Mouse (Mus musculus) retina, postnatal 1 day (tissue): ENCODE measurements around the gene Frmd8.
"Not testable (repeated sequence)": the region's sequence is repeated elsewhere in the genome, so short reads cannot be mapped to it uniquely, and the experiment has no call there.

Source experiments
- DNase-seq: peaks from one replicate; pipeline ENCODE4 v3.0.0-alpha.2; 2012

Frmd8 gene

GRCm38 (mm10) chr19:5824043-5824825, 50.8 kb downstream of the Frmd8 start:
- no peak for DNase-seq

GRCm38 (mm10) chr19:5823266-5823839, 51.7 kb downstream of the Frmd8 start:
- peak; percentile 74 for DNase-seq

- no peak for DNase-seq
Observed at GRCm38 (mm10) chr19:5822834-5823205, 52.3 kb downstream of the Frmd8 start.

GRCm38 (mm10) chr19:5822174-5822833, 52.8 kb downstream of the Frmd8 start:
- peak; percentile 63 for DNase-seq

- DNase-seq, result no peak
Observed at GRCm38 (mm10) chr19:5821847-5822173, 53.3 kb downstream of the Frmd8 start.

GRCm38 (mm10) chr19:5819549-5819948, 55.5 kb downstream of the Frmd8 start:
- DNase-seq, result peak; percentile 69

- DNase-seq, result no peak
Observed at GRCm38 (mm10) chr19:5818590-5818977, 56.5 kb downstream of the Frmd8 start.

GRCm38 (mm10) chr19:5817703-5818589, 57.1 kb downstream of the Frmd8 start:
- DNase-seq, result peak; percentile 89

- DNase-seq, result no peak
Observed at GRCm38 (mm10) chr19:5815928-5816327, 59.1 kb downstream of the Frmd8 start.

GRCm38 (mm10) chr19:5815010-5815409, 60.1 kb downstream of the Frmd8 start:
- no peak for DNase-seq

- not testable (repeated sequence) for DNase-seq
Observed at GRCm38 (mm10) chr19:5814048-5814447, 61.0 kb downstream of the Frmd8 start.

- no peak for DNase-seq
Observed at GRCm38 (mm10) chr19:5813567-5813966, 61.5 kb downstream of the Frmd8 start.

- peak; percentile 94 for DNase-seq
Observed at GRCm38 (mm10) chr19:5811771-5812504, 63.1 kb downstream of the Frmd8 start.

- DNase-seq, result no peak
Observed at GRCm38 (mm10) chr19:5810840-5811563, 64.1 kb downstream of the Frmd8 start.

GRCm38 (mm10) chr19:5810103-5810839, 64.8 kb downstream of the Frmd8 start:
- peak; percentile 67 for DNase-seq

- DNase-seq, result no peak
Observed at GRCm38 (mm10) chr19:5809712-5810089, 65.4 kb downstream of the Frmd8 start.

- DNase-seq, result no peak
Observed at GRCm38 (mm10) chr19:5808955-5809711, 65.9 kb downstream of the Frmd8 start.

GRCm38 (mm10) chr19:5807740-5808139, 67.3 kb downstream of the Frmd8 start:
- DNase-seq, result no peak

- no peak for DNase-seq
Observed at GRCm38 (mm10) chr19:5806809-5807205, 68.3 kb downstream of the Frmd8 start.
